Mouse (Mus musculus) midbrain, embryonic 10.5 days (tissue): ENCODE measurements around the gene Stxbp5. TPM values are rescaled to one million over a fixed set of nuclear protein-coding genes. Genes with fewer than 3 reads are reported as not detected.

Experiments
- DNase-seq: peaks from one replicate; pipeline ENCODE4 v3.0.0-alpha.2; 2017; ENCODE audit warnings: low spot score
- H3K27ac ChIP-seq: fragments of 300-500 bp; sonication (generic); replicated peaks from 2 replicates; pipeline ENCODE4 v1.5.1; 2016; ENCODE audit warnings: mild to moderate bottlenecking
- H3K27me3 ChIP-seq: fragments of 300-500 bp; sonication (generic); 2 replicates; pipeline ENCODE4 v1.6.1; 2016; ENCODE audit warnings: low read depth, mild to moderate bottlenecking; ENCODE audit not compliant: poor library complexity, severe bottlenecking
- H3K36me3 ChIP-seq: fragments of 300-500 bp; sonication (generic); 2 replicates; pipeline ENCODE4 v1.6.1; 2016; ENCODE audit warnings: mild to moderate bottlenecking, moderate library complexity
- H3K4me1 ChIP-seq: fragments of 300-500 bp; sonication (generic); 2 replicates; pipeline ENCODE4 v1.6.1; 2016
- H3K4me3 ChIP-seq: fragments of 300-500 bp; sonication (generic); 2 replicates; pipeline ENCODE4 v1.5.1; 2016; ENCODE audit warnings: mild to moderate bottlenecking, moderate library complexity
- H3K9me3 ChIP-seq: fragments of 300-500 bp; sonication (generic); replicated peaks from 2 replicates; pipeline ENCODE4 v1.6.1; 2016; ENCODE audit warnings: mild to moderate bottlenecking
- WGBS: fragments of 180-500 bp; shearing (Covaris S2); methylation state at CpG from one replicate; pipeline ENCODE4 v1.1.7; 2016; 5-methylcytosine and 5-hydroxymethylcytosine counted together
- polyA plus RNA-seq: library from polyadenylated mRNA; unstranded; fragments of >200 nt; fragmentation: Nextera tagmentation; extraction: Ambion mirVana; gene quantifications from 2 replicates; pipeline ENCODE4 v1.2.1, GENCODE M21; 2016

Gene Stxbp5
- polyA plus RNA-seq, 1 experiment from 2014 or later = 3.1 TPM

GRCm38 (mm10) chr10:9720027-9720426 lies 180.9 kb downstream of the Stxbp5 start:
- no peaks in the 10 kb centered on the region for H3K4me1 ChIP-seq
- H3K36me3 ChIP-seq = no peaks in the 10 kb centered on the region
- no peak for DNase-seq
- no peaks in the 10 kb centered on the region for H3K9me3 ChIP-seq
- no peaks in the 10 kb centered on the region for H3K27me3 ChIP-seq
- 78% methylated on average over 5 of the region's 5 CpGs for WGBS
- no peak overlapping the region for H3K4me3 ChIP-seq
- no peak overlapping the region for H3K27ac ChIP-seq

- H3K4me1 ChIP-seq = no peaks in the 10 kb centered on the region
- DNase-seq = no peak
- H3K27ac ChIP-seq = no peak overlapping the region
- no peak overlapping the region for H3K4me3 ChIP-seq
- no peaks in the 10 kb centered on the region for H3K9me3 ChIP-seq
- no peaks in the 10 kb centered on the region for H3K36me3 ChIP-seq
- 85% methylated on average over 5 of the region's 5 CpGs for WGBS
- H3K27me3 ChIP-seq = no peaks in the 10 kb centered on the region
Measured at GRCm38 (mm10) chr10:9718086-9718485, 182.8 kb downstream of the Stxbp5 start.

Other genes with a start within 250 kb of the Stxbp5 start
- gene Samd5, start 225.9 kb downstream of the Stxbp5 start, polyA plus RNA-seq = 6.0 and 7.1 TPM in 2 replicates